Mouse (Mus musculus): Measurements from ENCODE around the gene Ppp1r3e. TPM values are rescaled to one million over a fixed set of nuclear protein-coding genes. Genes with fewer than 3 reads are reported as not detected.

Gene Ppp1r3e
- total and polyA plus RNA-seq, 3 experiments: 0.87 to 8.7 (median 1.2) TPM

DNA sequence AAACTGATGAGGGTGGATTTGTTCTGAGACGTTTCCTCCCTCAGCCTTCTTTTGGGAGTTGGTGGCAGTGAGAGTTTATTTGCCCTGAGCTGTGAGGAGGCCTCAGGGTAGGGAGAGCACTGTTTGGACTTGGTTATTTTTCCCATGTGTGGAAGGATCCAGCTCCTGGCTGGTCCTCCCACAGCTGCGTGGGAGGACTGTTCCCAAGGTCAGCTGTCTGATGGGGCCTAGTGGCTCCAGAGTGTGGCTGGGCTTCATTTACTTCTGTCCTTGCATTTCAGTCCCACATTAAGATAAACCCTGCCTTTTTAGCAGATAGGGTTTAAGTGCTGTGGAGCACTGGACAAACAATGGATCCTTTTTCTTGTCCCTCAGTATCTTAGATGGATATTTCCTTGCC, 20.1 kb upstream of the Ppp1r3e start:
- no peak for ATAC-seq (ENCODE audit: extremely low read depth, insufficient number of reproducible peaks, low FRiP score, poor library complexity, severe bottlenecking)
- no peak for TF ChIP-seq GATA1 (IDR thresholded peaks at IDR 0.05; ENCODE audit: borderline replicate concordance, low read length)
- TF ChIP-seq TAL1 (conservative IDR thresholded peaks at IDR 0.05; ENCODE audit: low read depth, low read length): no peak
- no peak for TF ChIP-seq CTCF (IDR thresholded peaks at IDR 0.05; ENCODE audit: low read depth, low read length)
- no peak for TF ChIP-seq POLR2AphosphoS5 (IDR thresholded peaks at IDR 0.05; ENCODE audit: insufficient replicate concordance, low read depth, low read length)
- no peak for TF ChIP-seq GATA2 (IDR thresholded peaks at IDR 0.05; ENCODE audit: borderline replicate concordance, low read depth, low read length)
- Histone ChIP-seq H3K27me3 (ENCODE audit: insufficient read depth, low read length) (no peaks in the 10 kb centered on the region), H3K4me3 (ENCODE audit: low read depth, low read length) (no peak overlapping the region), H3K36me3 (replicated peaks) (peaks cover 50% of the 10 kb centered on the region), H3K9me3 (replicated peaks) (no peaks in the 10 kb centered on the region), H3K4me1 (ENCODE audit: insufficient read depth, low read depth, low read length) (peaks cover 36% of the 10 kb centered on the region)
- no peak for DNase-seq (ENCODE audit: low spot score)

DNA sequence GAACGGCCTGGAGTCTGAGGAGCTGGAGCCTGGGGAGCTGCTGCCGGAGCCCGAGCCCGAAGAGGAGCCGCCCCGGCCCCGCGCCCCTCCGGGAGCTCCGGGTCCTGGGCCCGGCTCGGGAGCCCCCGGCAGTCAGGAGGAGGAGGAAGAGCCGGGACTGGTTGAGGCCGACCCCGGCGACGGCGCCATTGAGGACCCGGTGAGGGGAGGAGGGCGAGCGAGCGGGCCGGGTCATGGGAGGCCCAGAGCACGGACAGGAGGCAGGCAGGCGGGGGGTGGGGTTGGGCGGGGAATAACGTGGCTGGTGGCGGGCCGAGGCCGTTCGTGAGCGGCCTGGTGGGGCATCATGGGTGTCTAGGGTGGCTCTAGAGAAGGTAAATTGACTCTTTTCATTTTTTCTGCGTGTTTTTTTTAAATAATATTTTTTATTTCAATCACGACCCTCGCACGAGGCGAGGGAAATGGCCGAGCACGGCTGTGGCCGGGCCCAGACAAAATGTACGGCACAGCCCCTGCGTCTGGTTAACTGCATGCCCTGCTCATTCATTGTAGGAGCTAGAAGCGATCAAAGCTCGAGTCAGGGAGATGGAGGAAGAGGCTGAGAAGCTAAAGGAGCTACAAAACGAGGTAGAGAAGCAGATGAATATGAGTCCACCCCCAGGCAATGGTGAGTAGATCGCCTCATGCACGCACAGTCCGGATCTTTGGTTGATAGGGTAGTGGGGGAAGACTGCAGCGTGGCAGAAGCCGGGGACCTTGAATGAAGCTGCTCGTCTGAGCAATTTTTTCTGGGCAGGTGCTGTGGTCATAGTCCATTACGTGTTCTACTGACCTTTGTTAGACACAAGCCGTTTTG, 17.2 kb upstream of the Ppp1r3e start:
- peak; percentile 61 for DNase-seq (ENCODE audit: low spot score)
- peaks cover 56% of the 10 kb centered on the region for H3K36me3 ChIP-seq (replicated peaks)
- peak overlapping the region; percentile 80 for H3K4me3 ChIP-seq (ENCODE audit: low read depth, low read length)
- H3K27me3 ChIP-seq (ENCODE audit: insufficient read depth, low read length): no peaks in the 10 kb centered on the region
- peaks cover 37% of the 10 kb centered on the region for H3K4me1 ChIP-seq (ENCODE audit: insufficient read depth, low read depth, low read length)
- no peaks in the 10 kb centered on the region for H3K9me3 ChIP-seq (replicated peaks)
- no peak for ATAC-seq (ENCODE audit: extremely low read depth, insufficient number of reproducible peaks, low FRiP score, poor library complexity, severe bottlenecking)
- no peak for TF ChIP-seq GATA2 (IDR thresholded peaks at IDR 0.05; ENCODE audit: borderline replicate concordance, low read depth, low read length)
- TF ChIP-seq POLR2AphosphoS5 (IDR thresholded peaks at IDR 0.05; ENCODE audit: insufficient replicate concordance, low read depth, low read length): no peak
- TF ChIP-seq GATA1 (IDR thresholded peaks at IDR 0.05; ENCODE audit: borderline replicate concordance, low read length): no peak
- no peak for TF ChIP-seq TAL1 (conservative IDR thresholded peaks at IDR 0.05; ENCODE audit: low read depth, low read length)

DNA sequence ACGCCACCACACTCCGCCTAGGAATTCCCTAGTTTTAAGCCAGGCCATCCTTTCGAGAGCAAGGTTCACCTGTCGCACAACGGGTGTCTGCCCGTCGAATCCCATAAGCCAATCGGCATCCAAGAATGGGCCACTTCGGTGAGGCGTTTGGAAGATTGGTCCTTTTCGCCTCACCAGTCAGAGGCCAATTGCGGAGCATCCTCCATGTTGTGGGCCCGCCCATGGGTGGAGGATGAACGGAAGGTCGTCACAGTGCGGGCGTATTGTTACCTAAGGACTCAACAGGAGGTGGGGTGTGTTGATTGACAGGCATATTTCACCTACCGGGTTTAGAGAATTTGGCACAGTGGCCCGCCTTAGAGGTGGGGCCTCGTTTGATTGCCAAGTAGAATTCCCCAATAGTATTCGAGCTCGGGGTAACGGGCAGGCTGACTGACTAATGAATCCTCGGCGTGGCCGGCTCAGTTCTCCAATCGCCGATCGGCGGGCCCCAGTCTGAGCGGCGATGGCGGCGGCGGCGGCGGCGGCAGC, 16.4 kb upstream of the Ppp1r3e start:
- ATAC-seq (ENCODE audit: extremely low read depth, insufficient number of reproducible peaks, low FRiP score, poor library complexity, severe bottlenecking) (peak; percentile 98), DNase-seq (ENCODE audit: low spot score) (peak; percentile 97)
- Histone ChIP-seq H3K4me3 (ENCODE audit: low read depth, low read length) (peak overlapping the region; percentile 80), H3K27me3 (ENCODE audit: insufficient read depth, low read length) (no peaks in the 10 kb centered on the region), H3K4me1 (ENCODE audit: insufficient read depth, low read depth, low read length) (peaks cover 37% of the 10 kb centered on the region), H3K9me3 (replicated peaks) (no peaks in the 10 kb centered on the region), H3K36me3 (replicated peaks) (peaks cover 51% of the 10 kb centered on the region)
- TF ChIP-seq GATA2 (IDR thresholded peaks at IDR 0.05; ENCODE audit: borderline replicate concordance, low read depth, low read length) (no peak), GATA1 (IDR thresholded peaks at IDR 0.05; ENCODE audit: borderline replicate concordance, low read length) (no peak), POLR2AphosphoS5 (IDR thresholded peaks at IDR 0.05; ENCODE audit: insufficient replicate concordance, low read depth, low read length) (peak; percentile 50; the same call in 1 of the 2 replicates), TAL1 (conservative IDR thresholded peaks at IDR 0.05; ENCODE audit: low read depth, low read length) (no peak), CTCF (IDR thresholded peaks at IDR 0.05; ENCODE audit: low read depth, low read length) (no peak)

DNA sequence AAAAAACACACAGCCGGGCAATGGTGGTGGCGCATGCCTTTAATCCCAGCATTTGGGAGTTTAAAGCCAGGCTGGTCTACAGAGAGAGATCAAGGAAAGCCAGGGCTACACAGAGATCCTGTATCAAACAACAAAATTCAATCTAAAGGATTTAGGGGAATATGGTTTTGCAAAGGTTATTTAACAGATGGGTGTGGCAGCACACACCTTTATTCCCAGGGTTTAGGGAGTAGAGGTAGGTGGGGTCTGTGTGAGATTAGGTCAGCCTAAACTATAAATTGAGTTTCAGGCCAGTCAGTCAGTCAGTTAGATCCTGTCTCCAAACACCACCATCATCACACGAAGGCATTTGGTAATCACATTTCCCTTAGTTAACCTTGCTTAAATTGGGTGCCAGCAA, 14.8 kb upstream of the Ppp1r3e start, which contains the start of gene Pabpn1:
Gene Pabpn1, plus strand, starts transcription at position 301 of the 400 bp plus-strand sequence.
- Histone ChIP-seq H3K4me3 (ENCODE audit: low read depth, low read length) (peak within 1 kb of the TSS; percentile 80), H3K9me3 (replicated peaks) (no peaks in the 10 kb centered on the region), H3K36me3 (replicated peaks) (peaks cover 43% of the 10 kb centered on the region), H3K27me3 (ENCODE audit: insufficient read depth, low read length) (no peaks in the 10 kb centered on the region), H3K4me1 (ENCODE audit: insufficient read depth, low read depth, low read length) (peaks cover 28% of the 10 kb centered on the region)
- ATAC-seq (ENCODE audit: extremely low read depth, insufficient number of reproducible peaks, low FRiP score, poor library complexity, severe bottlenecking): no peak
- no peak for TF ChIP-seq CTCF (IDR thresholded peaks at IDR 0.05; ENCODE audit: low read depth, low read length)
- no peak for TF ChIP-seq GATA1 (IDR thresholded peaks at IDR 0.05; ENCODE audit: borderline replicate concordance, low read length)
- TF ChIP-seq GATA2 (IDR thresholded peaks at IDR 0.05; ENCODE audit: borderline replicate concordance, low read depth, low read length): no peak
- no peak for DNase-seq (ENCODE audit: low spot score)

DNA sequence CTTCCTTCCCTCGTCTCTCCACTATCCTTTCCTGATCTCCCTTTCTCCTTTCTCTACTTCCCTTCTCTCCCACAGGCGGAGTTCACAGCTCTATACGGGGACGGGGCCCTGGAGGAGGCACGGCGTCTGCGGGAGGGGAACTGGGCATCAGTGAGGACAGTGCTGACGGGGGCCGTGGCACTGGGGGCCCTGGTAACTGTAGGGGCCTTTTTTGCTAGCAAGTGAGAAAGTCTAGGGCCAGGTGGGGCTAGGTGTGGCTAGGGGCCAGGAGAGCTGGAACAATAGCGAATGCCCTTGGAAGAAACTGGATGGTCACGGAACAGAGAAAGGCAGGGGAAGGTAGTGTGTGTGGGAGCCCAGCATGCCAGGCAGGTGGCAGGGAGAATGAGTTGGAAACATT, 8.0 kb upstream of the Ppp1r3e start:
- H3K9me3 ChIP-seq (replicated peaks): no peaks in the 10 kb centered on the region
- H3K27me3 ChIP-seq (ENCODE audit: insufficient read depth, low read length): no peaks in the 10 kb centered on the region
- H3K4me1 ChIP-seq (ENCODE audit: insufficient read depth, low read depth, low read length): peaks cover 33% of the 10 kb centered on the region
- ATAC-seq (ENCODE audit: extremely low read depth, insufficient number of reproducible peaks, low FRiP score, poor library complexity, severe bottlenecking) (no peak), DNase-seq (ENCODE audit: low spot score) (no peak)
- peaks cover 39% of the 10 kb centered on the region for H3K36me3 ChIP-seq (replicated peaks)
- no peak for TF ChIP-seq GATA2 (IDR thresholded peaks at IDR 0.05; ENCODE audit: borderline replicate concordance, low read depth, low read length)
- TF ChIP-seq TAL1 (conservative IDR thresholded peaks at IDR 0.05; ENCODE audit: low read depth, low read length): no peak
- no peak for TF ChIP-seq CTCF (IDR thresholded peaks at IDR 0.05; ENCODE audit: low read depth, low read length)
- TF ChIP-seq GATA1 (IDR thresholded peaks at IDR 0.05; ENCODE audit: borderline replicate concordance, low read length): no peak
- TF ChIP-seq POLR2AphosphoS5 (IDR thresholded peaks at IDR 0.05; ENCODE audit: insufficient replicate concordance, low read depth, low read length): no peak
- H3K4me3 ChIP-seq (ENCODE audit: low read depth, low read length): no peak overlapping the region

DNA sequence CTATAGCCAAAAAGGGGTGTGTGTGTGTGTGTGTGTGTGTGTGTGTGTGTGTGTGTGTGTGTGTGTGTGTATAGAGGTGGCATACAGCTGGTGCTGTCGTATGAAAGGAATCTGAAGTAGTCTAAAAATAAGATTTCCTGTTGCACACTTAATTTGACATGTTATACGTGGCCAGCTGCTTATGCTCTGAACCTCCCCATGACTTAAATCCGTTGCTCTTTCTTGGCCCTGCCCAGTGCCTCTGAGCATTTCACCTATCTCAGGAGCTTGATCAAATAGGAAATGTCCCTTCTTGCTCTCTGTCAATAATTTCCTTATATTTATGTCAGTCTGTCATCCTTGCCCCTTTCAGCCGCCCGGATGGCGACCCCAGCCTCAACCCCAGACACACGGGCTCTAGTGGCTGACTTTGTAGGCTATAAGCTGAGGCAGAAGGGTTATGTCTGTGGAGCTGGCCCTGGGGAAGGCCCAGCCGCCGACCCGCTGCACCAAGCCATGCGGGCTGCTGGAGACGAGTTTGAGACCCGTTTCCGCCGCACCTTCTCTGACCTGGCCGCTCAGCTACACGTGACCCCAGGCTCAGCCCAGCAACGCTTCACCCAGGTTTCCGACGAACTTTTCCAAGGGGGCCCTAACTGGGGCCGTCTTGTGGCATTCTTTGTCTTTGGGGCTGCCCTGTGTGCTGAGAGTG, 6.8 kb upstream of the Ppp1r3e start:
- peaks cover 39% of the 10 kb centered on the region for H3K36me3 ChIP-seq (replicated peaks)
- H3K4me3 ChIP-seq (ENCODE audit: low read depth, low read length): peak overlapping the region; percentile 74
- ATAC-seq (ENCODE audit: extremely low read depth, insufficient number of reproducible peaks, low FRiP score, poor library complexity, severe bottlenecking): no peak
- H3K27me3 ChIP-seq (ENCODE audit: insufficient read depth, low read length): no peaks in the 10 kb centered on the region
- TF ChIP-seq TAL1 (conservative IDR thresholded peaks at IDR 0.05; ENCODE audit: low read depth, low read length) (no peak), CTCF (IDR thresholded peaks at IDR 0.05; ENCODE audit: low read depth, low read length) (no peak), GATA1 (IDR thresholded peaks at IDR 0.05; ENCODE audit: borderline replicate concordance, low read length) (no peak), POLR2AphosphoS5 (IDR thresholded peaks at IDR 0.05; ENCODE audit: insufficient replicate concordance, low read depth, low read length) (no peak), GATA2 (IDR thresholded peaks at IDR 0.05; ENCODE audit: borderline replicate concordance, low read depth, low read length) (no peak)
- H3K9me3 ChIP-seq (replicated peaks): no peaks in the 10 kb centered on the region
- H3K4me1 ChIP-seq (ENCODE audit: insufficient read depth, low read depth, low read length): peaks cover 33% of the 10 kb centered on the region
- no peak for DNase-seq (ENCODE audit: low spot score)

Measured in G1E (cell line).